Mouse (Mus musculus): ENCODE data around the gene Rabep2. TPM values are rescaled to one million over a fixed set of nuclear protein-coding genes. Genes with fewer than 3 reads are reported as not detected.

Rabep2 gene
- polyA plus RNA-seq, 1 experiment from 2014 or later = 22.2 TPM

DNA sequence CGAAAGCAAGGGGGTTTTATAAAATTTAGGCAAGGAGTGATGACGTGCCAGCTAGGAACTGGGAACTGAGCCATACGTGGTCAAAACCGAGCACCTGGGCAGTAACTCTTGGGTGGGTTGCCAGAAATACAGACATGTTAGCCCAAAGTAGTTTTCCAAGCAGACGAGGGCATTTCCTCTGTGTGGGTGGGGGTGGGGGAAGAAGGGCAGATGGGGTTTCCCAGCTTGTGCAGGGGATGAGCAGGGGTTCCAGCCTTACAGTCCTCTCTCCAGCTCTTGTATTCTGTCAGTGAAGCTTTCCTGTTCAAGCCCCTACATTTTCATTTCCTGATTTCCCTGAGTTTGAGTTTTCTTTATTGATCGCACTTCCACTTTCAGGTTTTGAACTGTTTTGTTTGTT is 4.4 kb upstream of the Rabep2 start:
- ATAC-seq (replicated peaks; ENCODE audit: extremely low read depth, insufficient read depth, low FRiP score) = no peak
- H3K27me3 ChIP-seq (ENCODE audit: control insufficient read depth, insufficient read depth, low read length) = no peaks in the 10 kb centered on the region

GRCm38 (mm10) chr7:126427323-126427860 is 1.2 kb upstream of the Rabep2 start:
- no peak overlapping the region for H3K27ac ChIP-seq (ENCODE audit: low read length)
- no peak for ATAC-seq (replicated peaks; ENCODE audit: extremely low read depth, insufficient read depth, low FRiP score)
- no peak overlapping the region for H3K4me3 ChIP-seq (ENCODE audit: low read length)
- no peak overlapping the region for H3K4me2 ChIP-seq (ENCODE audit: low read depth, low read length)
- WGBS = 41% methylated on average over 12 of the region's 13 CpGs
- peaks cover 6% of the 10 kb centered on the region for H3K4me1 ChIP-seq (ENCODE audit: control insufficient read depth, insufficient read depth, low read length)
- H3K9me3 ChIP-seq (replicated peaks; ENCODE audit: control insufficient read depth, low read length) = peaks cover 5% of the 10 kb centered on the region; the same call in 1 of the 2 replicates
- no peak overlapping the region for H3K9ac ChIP-seq (ENCODE audit: low read length)
- no peaks in the 10 kb centered on the region for H3K36me3 ChIP-seq (ENCODE audit: control insufficient read depth, insufficient read depth)
- H3K27me3 ChIP-seq (ENCODE audit: control insufficient read depth, insufficient read depth, low read length) = no peaks in the 10 kb centered on the region

More for the DNA sequence above, 4.4 kb upstream of the Rabep2 start:
- Histone ChIP-seq H3K9ac (ENCODE audit: low read length) (no peak overlapping the region), H3K9me3 (replicated peaks; ENCODE audit: control insufficient read depth, low read length) (peaks cover 5% of the 10 kb centered on the region; the same call in 1 of the 2 replicates), H3K4me1 (ENCODE audit: control insufficient read depth, insufficient read depth, low read length) (no peaks in the 10 kb centered on the region; the same call in 1 of the 2 replicates), H3K4me2 (ENCODE audit: low read depth, low read length) (no peak overlapping the region), H3K27ac (ENCODE audit: low read length) (no peak overlapping the region), H3K4me3 (ENCODE audit: low read length) (no peak overlapping the region), H3K36me3 (ENCODE audit: control insufficient read depth, insufficient read depth) (no peaks in the 10 kb centered on the region)
- WGBS = 78% methylated on average over 6 of the region's 6 CpGs

DNA sequence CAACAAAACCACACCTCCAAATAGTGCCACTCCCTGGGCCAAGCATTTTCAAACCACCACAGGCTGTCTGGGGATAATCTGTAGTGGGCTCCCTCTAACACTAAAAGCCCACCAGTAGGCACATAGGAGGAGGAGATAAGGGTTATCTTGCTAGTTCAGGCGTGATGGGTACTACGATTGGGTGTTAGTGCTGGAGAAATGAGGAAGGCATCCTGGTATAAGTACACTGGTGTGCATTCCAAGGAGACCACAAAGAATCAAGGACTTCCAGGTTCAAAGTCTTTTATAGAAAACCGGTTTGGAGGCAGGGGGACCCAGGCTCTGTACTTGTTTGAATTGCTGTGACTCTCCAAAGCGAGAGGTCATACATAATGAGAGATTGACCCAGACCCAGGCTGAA is 405 bp upstream of the Rabep2 start:
- Histone ChIP-seq H3K4me2 (ENCODE audit: low read depth, low read length) (peak overlapping the region; percentile 75), H3K4me1 (ENCODE audit: control insufficient read depth, insufficient read depth, low read length) (peaks cover 6% of the 10 kb centered on the region), H3K36me3 (ENCODE audit: control insufficient read depth, insufficient read depth) (no peaks in the 10 kb centered on the region), H3K9me3 (replicated peaks; ENCODE audit: control insufficient read depth, low read length) (peaks cover 5% of the 10 kb centered on the region; the same call in 1 of the 2 replicates), H3K4me3 (ENCODE audit: low read length) (peak overlapping the region; percentile 67), H3K27me3 (ENCODE audit: control insufficient read depth, insufficient read depth, low read length) (no peaks in the 10 kb centered on the region), H3K9ac (ENCODE audit: low read length) (peak overlapping the region; percentile 78), H3K27ac (ENCODE audit: low read length) (peak overlapping the region; percentile 82)
- ATAC-seq (replicated peaks; ENCODE audit: extremely low read depth, insufficient read depth, low FRiP score) = no peak
- 11% methylated on average over 4 of the region's 4 CpGs for WGBS

GRCm38 (mm10) chr7:126429503-126429898 is 942 bp downstream of the Rabep2 start:
- WGBS = 30% methylated on average over 15 of the region's 15 CpGs
- no peak; the same call in 1 of the 2 replicates for ATAC-seq (replicated peaks; ENCODE audit: extremely low read depth, insufficient read depth, low FRiP score)
- no peaks in the 10 kb centered on the region for H3K27me3 ChIP-seq (ENCODE audit: control insufficient read depth, insufficient read depth, low read length)
- peaks cover 5% of the 10 kb centered on the region; the same call in 1 of the 2 replicates for H3K9me3 ChIP-seq (replicated peaks; ENCODE audit: control insufficient read depth, low read length)
- H3K4me1 ChIP-seq (ENCODE audit: control insufficient read depth, insufficient read depth, low read length) = peaks cover 6% of the 10 kb centered on the region
- H3K9ac ChIP-seq (ENCODE audit: low read length) = peak overlapping the region; percentile 64
- H3K36me3 ChIP-seq (ENCODE audit: control insufficient read depth, insufficient read depth) = no peaks in the 10 kb centered on the region
- H3K27ac ChIP-seq (ENCODE audit: low read length) = no peak overlapping the region
- peak overlapping the region; percentile 67 for H3K4me3 ChIP-seq (ENCODE audit: low read length)
- peak overlapping the region; percentile 75 for H3K4me2 ChIP-seq (ENCODE audit: low read depth, low read length)

- H3K27ac ChIP-seq (ENCODE audit: low read length) = no peak overlapping the region
- H3K36me3 ChIP-seq (ENCODE audit: control insufficient read depth, insufficient read depth) = no peaks in the 10 kb centered on the region
- no peak overlapping the region; the same call in 1 of the 2 replicates for H3K4me2 ChIP-seq (ENCODE audit: low read depth, low read length)
- H3K4me3 ChIP-seq (ENCODE audit: low read length) = no peak overlapping the region
- H3K9ac ChIP-seq (ENCODE audit: low read length) = no peak overlapping the region
- ATAC-seq (replicated peaks; ENCODE audit: extremely low read depth, insufficient read depth, low FRiP score) = no peak
- no peaks in the 10 kb centered on the region for H3K27me3 ChIP-seq (ENCODE audit: control insufficient read depth, insufficient read depth, low read length)
- H3K9me3 ChIP-seq (replicated peaks; ENCODE audit: control insufficient read depth, low read length) = peaks cover 5% of the 10 kb centered on the region; the same call in 1 of the 2 replicates
- peaks cover 6% of the 10 kb centered on the region for H3K4me1 ChIP-seq (ENCODE audit: control insufficient read depth, insufficient read depth, low read length)
Measured at GRCm38 (mm10) chr7:126430167-126430566, 1.6 kb downstream of the Rabep2 start.

DNA sequence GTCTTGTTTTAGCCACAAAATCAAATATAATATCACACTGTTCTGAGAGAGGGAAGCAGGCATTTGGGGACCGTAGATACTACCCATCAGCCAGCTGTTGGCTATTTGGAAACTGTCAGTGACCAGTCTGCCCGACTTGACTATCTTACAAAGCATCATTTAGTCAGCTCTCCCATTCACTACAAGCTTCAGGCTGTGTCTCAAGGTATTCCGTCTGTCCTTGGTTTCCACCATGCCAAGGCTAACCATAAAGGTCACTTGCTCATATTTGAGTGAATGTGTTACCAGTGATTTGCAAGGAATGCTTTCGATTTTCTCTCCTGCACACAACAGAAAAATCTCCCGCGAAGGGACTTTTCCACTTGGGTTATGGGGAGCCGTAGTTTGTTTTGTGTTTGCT is 6.2 kb downstream of the Rabep2 start:
- 84% methylated on average over 7 of the region's 7 CpGs for WGBS
- ATAC-seq (replicated peaks; ENCODE audit: extremely low read depth, insufficient read depth, low FRiP score) = no peak

DNA sequence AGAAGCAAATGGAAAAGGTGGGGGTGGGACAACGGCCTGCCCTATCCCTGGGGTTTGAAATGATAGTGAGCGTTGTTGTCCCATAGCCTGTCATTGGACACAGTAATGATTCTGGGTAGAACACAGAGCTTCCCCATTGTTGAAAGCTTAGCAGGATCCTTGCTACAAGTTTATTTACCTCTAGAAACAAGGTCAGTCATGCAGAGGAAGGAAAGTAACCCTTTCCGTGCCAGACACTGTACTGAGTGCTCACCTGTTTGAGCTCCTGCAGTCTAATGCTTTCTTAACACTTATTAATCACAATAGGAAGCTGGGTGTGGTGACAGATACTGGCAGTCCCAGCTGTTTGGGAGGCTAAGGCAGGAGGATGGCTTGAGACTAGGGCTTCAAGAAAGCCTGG is 7.2 kb downstream of the Rabep2 start:
- H3K4me2 ChIP-seq (ENCODE audit: low read depth, low read length) = no peak overlapping the region
- no peak overlapping the region for H3K9ac ChIP-seq (ENCODE audit: low read length)
- H3K27me3 ChIP-seq (ENCODE audit: control insufficient read depth, insufficient read depth, low read length) = no peaks in the 10 kb centered on the region
- H3K27ac ChIP-seq (ENCODE audit: low read length) = no peak overlapping the region
- no peak overlapping the region for H3K4me3 ChIP-seq (ENCODE audit: low read length)
- no peaks in the 10 kb centered on the region for H3K4me1 ChIP-seq (ENCODE audit: control insufficient read depth, insufficient read depth, low read length)
- ATAC-seq (replicated peaks; ENCODE audit: extremely low read depth, insufficient read depth, low FRiP score) = no peak
- no peaks in the 10 kb centered on the region for H3K9me3 ChIP-seq (replicated peaks; ENCODE audit: control insufficient read depth, low read length)
- peaks cover 5% of the 10 kb centered on the region; the same call in 1 of the 2 replicates for H3K36me3 ChIP-seq (ENCODE audit: control insufficient read depth, insufficient read depth)
- 83% methylated on average over 3 of the region's 3 CpGs for WGBS

More for the DNA sequence above, 6.2 kb downstream of the Rabep2 start:
- Histone ChIP-seq H3K4me1 (ENCODE audit: control insufficient read depth, insufficient read depth, low read length) (peaks cover 1% of the 10 kb centered on the region), H3K9me3 (replicated peaks; ENCODE audit: control insufficient read depth, low read length) (no peaks in the 10 kb centered on the region), H3K4me3 (ENCODE audit: low read length) (no peak overlapping the region), H3K4me2 (ENCODE audit: low read depth, low read length) (no peak overlapping the region), H3K27ac (ENCODE audit: low read length) (no peak overlapping the region), H3K36me3 (ENCODE audit: control insufficient read depth, insufficient read depth) (peaks cover 5% of the 10 kb centered on the region; the same call in 1 of the 2 replicates), H3K27me3 (ENCODE audit: control insufficient read depth, insufficient read depth, low read length) (no peaks in the 10 kb centered on the region), H3K9ac (ENCODE audit: low read length) (no peak overlapping the region)

DNA sequence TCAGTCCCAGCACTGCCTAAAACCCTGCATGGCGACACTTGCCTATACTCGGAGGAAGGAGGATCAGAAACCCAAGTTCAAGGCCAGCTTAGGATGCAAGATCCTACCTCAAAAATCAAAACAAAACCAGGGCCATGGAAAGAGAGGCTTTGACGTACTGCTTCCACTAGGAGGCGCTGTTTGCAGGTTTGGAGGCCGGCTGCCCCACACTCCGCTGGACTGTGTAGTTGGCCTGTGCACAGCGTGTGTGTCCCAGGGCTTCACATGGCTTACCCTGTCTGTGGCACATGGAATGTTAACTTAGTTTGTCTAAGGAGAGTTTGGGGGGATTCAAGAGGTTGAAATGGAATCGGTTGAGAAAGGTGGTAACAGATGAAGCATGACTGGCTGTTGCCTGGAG is 8.3 kb downstream of the Rabep2 start:
- H3K4me1 ChIP-seq (ENCODE audit: control insufficient read depth, insufficient read depth, low read length) = no peaks in the 10 kb centered on the region
- peak; percentile 55; the same call in 1 of the 2 replicates for ATAC-seq (replicated peaks; ENCODE audit: extremely low read depth, insufficient read depth, low FRiP score)
- no peak overlapping the region for H3K4me3 ChIP-seq (ENCODE audit: low read length)
- no peak overlapping the region for H3K9ac ChIP-seq (ENCODE audit: low read length)
- H3K27ac ChIP-seq (ENCODE audit: low read length) = no peak overlapping the region
- no peak overlapping the region for H3K4me2 ChIP-seq (ENCODE audit: low read depth, low read length)
- WGBS = 17% methylated on average over 8 of the region's 8 CpGs
- no peaks in the 10 kb centered on the region for H3K9me3 ChIP-seq (replicated peaks; ENCODE audit: control insufficient read depth, low read length)
- no peaks in the 10 kb centered on the region for H3K27me3 ChIP-seq (ENCODE audit: control insufficient read depth, insufficient read depth, low read length)
- H3K36me3 ChIP-seq (ENCODE audit: control insufficient read depth, insufficient read depth) = peaks cover 5% of the 10 kb centered on the region; the same call in 1 of the 2 replicates

- Histone ChIP-seq H3K36me3 (ENCODE audit: control insufficient read depth, insufficient read depth) (peaks cover 17% of the 10 kb centered on the region), H3K4me3 (ENCODE audit: low read length) (no peak overlapping the region), H3K27ac (ENCODE audit: low read length) (no peak overlapping the region), H3K27me3 (ENCODE audit: control insufficient read depth, insufficient read depth, low read length) (no peaks in the 10 kb centered on the region), H3K4me1 (ENCODE audit: control insufficient read depth, insufficient read depth, low read length) (no peaks in the 10 kb centered on the region), H3K9me3 (replicated peaks; ENCODE audit: control insufficient read depth, low read length) (no peaks in the 10 kb centered on the region), H3K4me2 (ENCODE audit: low read depth, low read length) (no peak overlapping the region), H3K9ac (ENCODE audit: low read length) (no peak overlapping the region)
- WGBS = 85% methylated on average over 9 of the region's 9 CpGs
- ATAC-seq (replicated peaks; ENCODE audit: extremely low read depth, insufficient read depth, low FRiP score) = no peak
Measured at GRCm38 (mm10) chr7:126440134-126440533, 11.6 kb downstream of the Rabep2 start.

Data from heart, embryonic 16.5 days (tissue).